In genomic region chr15:75293873-75294385, GRCm38 (mm10) we compare ENCODE assay signal across 26 mouse cellular contexts. TPM values are rescaled to one million over a fixed set of nuclear protein-coding genes. Genes with fewer than 3 reads are reported as not detected.
DNase-seq lines count a peak whose midpoint lies in the region; ATAC-seq and TF ChIP-seq lines count a peak whose summit lies in the region.
"Had no signal": no experiment of that assay in that cellular context is flagged by ENCODE, and none has a peak within 500 bp of the region (broad histone marks: within the 10 kb centered on the region; RNA-seq: fewer than 3 reads in every experiment).

No protein-coding gene starts in this region.

- no peak for ATAC-seq in hindbrain, embryonic 12.5 days (ENCODE audit: low FRiP score)
- no peak for ATAC-seq in hindbrain, embryonic 13.5 days (ENCODE audit: low FRiP score)
- ATAC-seq: CD4-positive, CD25-positive, alpha-beta regulatory T cell, adult 4 months; forebrain, embryonic 15.5 days; hindbrain, embryonic 16.5 days; inflammation-experienced regulatory T-cells, adult 6 months had no signal

- H3K9ac ChIP-seq in hindbrain, embryonic 12.5 days: no peak overlapping the region
- H3K9ac ChIP-seq in hindbrain, embryonic 13.5 days: no peak overlapping the region
- H3K9ac ChIP-seq: embryonic facial prominence, embryonic 12.5 days; forebrain, embryonic 15.5 days; heart, embryonic 12.5 days had no signal

- H3ac ChIP-seq in myocyte (ENCODE audit: control insufficient read depth, insufficient read length): no peak overlapping the region

- WGBS in hindbrain, embryonic 12.5 days: 85% methylated on average over 7 of the region's 7 CpGs
- 88% methylated on average over 7 of the region's 7 CpGs for WGBS in hindbrain, embryonic 13.5 days

- H3K27me3 ChIP-seq in myocyte (ENCODE audit: control insufficient read depth, insufficient read depth, insufficient read length): no peaks in the 10 kb centered on the region
- no peaks in the 10 kb centered on the region for H3K27me3 ChIP-seq in hindbrain, embryonic 12.5 days
- no peaks in the 10 kb centered on the region for H3K27me3 ChIP-seq in hindbrain, embryonic 13.5 days
- H3K27me3 ChIP-seq: embryonic facial prominence, embryonic 12.5 days; forebrain, embryonic 15.5 days; heart, embryonic 12.5 days had no signal

- no peaks in the 10 kb centered on the region for H3K9me3 ChIP-seq in hindbrain, embryonic 12.5 days (replicated peaks)
- H3K9me3 ChIP-seq in hindbrain, embryonic 13.5 days: no peaks in the 10 kb centered on the region; the same call in 1 of the 2 replicates
- H3K9me3 ChIP-seq: embryonic facial prominence, embryonic 12.5 days; forebrain, embryonic 15.5 days; heart, embryonic 12.5 days; hindbrain, embryonic 10.5 days had no signal

- no peak overlapping the region for H3K27ac ChIP-seq in hindbrain, embryonic 12.5 days
- H3K27ac ChIP-seq in hindbrain, embryonic 13.5 days: no peak overlapping the region
- H3K27ac ChIP-seq: embryonic facial prominence, embryonic 12.5 days; forebrain, embryonic 15.5 days; hindbrain, embryonic 10.5 days had no signal

- H3K4me1 ChIP-seq in hindbrain, embryonic 12.5 days: no peaks in the 10 kb centered on the region
- no peaks in the 10 kb centered on the region for H3K4me1 ChIP-seq in hindbrain, embryonic 13.5 days (replicated peaks)
- H3K4me1 ChIP-seq: embryonic facial prominence, embryonic 12.5 days; forebrain, embryonic 15.5 days; heart, embryonic 12.5 days; hindbrain, embryonic 10.5 days had no signal

- no peak overlapping the region for H3K4me3 ChIP-seq in myocyte
- no peak overlapping the region for H3K4me3 ChIP-seq in hindbrain, embryonic 12.5 days
- H3K4me3 ChIP-seq in hindbrain, embryonic 13.5 days: no peak overlapping the region
- H3K4me3 ChIP-seq: embryonic facial prominence, embryonic 12.5 days; forebrain, embryonic 15.5 days; heart, embryonic 12.5 days; hindbrain, embryonic 10.5 days had no signal

- DNase-seq in adrenal gland, adult 2 months: peak; percentile 59
- DNase-seq in adrenal gland, postnatal 4 days (ENCODE audit: low spot score in 2 of 2): no peak
- peak; percentile 37 for DNase-seq in NIH3T3 (ENCODE audit: low read depth)
- DNase-seq in adrenal gland, postnatal 14 days: peak; percentile 17
- no peak for DNase-seq in layer of hippocampus, adult 11-12 months (ENCODE audit: low spot score)
- DNase-seq: cerebellum, adult 2 months; gastrocnemius, postnatal 36 days; heart, adult 18-20 months; kidney, adult 11 months; kidney, adult 9 months had no signal

- no peaks in the 10 kb centered on the region for H3K79me2 ChIP-seq in myocyte (ENCODE audit: control insufficient read depth, insufficient read depth)

- no peak overlapping the region for H3K4me2 ChIP-seq in myocyte (ENCODE audit: low read depth)
- H3K4me2 ChIP-seq in hindbrain, embryonic 12.5 days (replicated peaks): no peak overlapping the region
- H3K4me2 ChIP-seq in hindbrain, embryonic 13.5 days: no peak overlapping the region
- H3K4me2 ChIP-seq: embryonic facial prominence, embryonic 12.5 days; forebrain, embryonic 15.5 days; heart, embryonic 12.5 days had no signal

- no peak for TF ChIP-seq POLR2A in myocyte (IDR thresholded peaks at IDR 0.05; ENCODE audit: insufficient read length, low read depth)

- H3K36me3 ChIP-seq in myocyte (ENCODE audit: control insufficient read depth, insufficient read depth): no peaks in the 10 kb centered on the region
- H3K36me3 ChIP-seq in hindbrain, embryonic 12.5 days: no peaks in the 10 kb centered on the region
- H3K36me3 ChIP-seq in hindbrain, embryonic 13.5 days: no peaks in the 10 kb centered on the region
- H3K36me3 ChIP-seq: embryonic facial prominence, embryonic 12.5 days; forebrain, embryonic 15.5 days; G1E; heart, embryonic 12.5 days; hindbrain, embryonic 10.5 days had no signal

TF ChIP-seq in myocyte, 11 proteins besides CTCF, POLR2A, EP300 and RAD21:
- peak; percentile 60 for TF ChIP-seq CEBPB (IDR thresholded peaks at IDR 0.05; ENCODE audit: insufficient read depth, poor library complexity, severe bottlenecking)
- TF ChIP-seq USF1 (IDR thresholded peaks at IDR 0.05; ENCODE audit: low read depth): no peak

RNA-seq across cellular contexts. Expression of gene Ly6f, which starts 25.7 kb away (rescaled TPM):
- total RNA-seq in adrenal gland, adult 2 months (2021): not detected
- polyA plus RNA-seq in adrenal gland, adult 2 months (2012; rRNA removed): not detected in 2 replicates
- not detected for total RNA-seq in adrenal gland, postnatal 4 days (2021)
- not detected in 2 replicates for total RNA-seq in adrenal gland, postnatal 14 days (2021)
- 0.64 TPM for polyA plus RNA-seq in myocyte (2012; fragmentation: generic; extraction: Trizol)
- polyA plus RNA-seq in hindbrain, embryonic 12.5 days (2016; fragmentation: Nextera tagmentation; extraction: Ambion mirVana): not detected in 2 replicates
- not detected in 2 replicates for polyA plus RNA-seq in hindbrain, embryonic 13.5 days (2015; fragmentation: Nextera tagmentation; extraction: Ambion mirVana)
- total RNA-seq: G1E; gastrocnemius, adult 8-10 months; gastrocnemius, postnatal 36 days; heart, adult 18-20 months; heart, postnatal 25 days had no signal
- polyA plus RNA-seq: CD4-positive, CD25-positive, alpha-beta regulatory T cell, adult 4 months; cerebellum, adult 2 months; cortical plate, adult 2 months; embryonic facial prominence, embryonic 12.5 days; forebrain, embryonic 11.5 days; forebrain, embryonic 15.5 days; G1E; heart, embryonic 12.5 days; heart, embryonic 16.5 days; hindbrain, embryonic 10.5 days; hindbrain, embryonic 16.5 days; inflammation-experienced regulatory T-cells, adult 6 months had no signal

Comparison
In these comparisons a context has a peak if more than half of its experiments do, and no peak if none do; other contexts are left out.
1. DNase-seq: peak in adrenal gland, adult 2 months (single experiment), NIH3T3 (single experiment) and adrenal gland, postnatal 14 days (single experiment); none in adrenal gland, postnatal 4 days (0 of 2) and layer of hippocampus, adult 11-12 months (single experiment).